Mouse (Mus musculus) intestine, postnatal 0 days (tissue): Measurements from ENCODE around the gene Ing3. TPM values are rescaled to one million over a fixed set of nuclear protein-coding genes. Genes with fewer than 3 reads are reported as not detected.
A peak's percentile ranks its signal among the peaks of the same experiment; 100 is the strongest.

Experiments used
- ATAC-seq: fragments of 200-750 bp; cut with Nextera tagmentation; 2 replicates; pipeline ENCODE4 v1.8.0; 2017; ENCODE audit warnings: mild to moderate bottlenecking, moderate TSS enrichment, moderate library complexity
- H3K27ac ChIP-seq: fragments of 300-500 bp; sonication (generic); 2 replicates; pipeline ENCODE4 v1.5.1; 2014; ENCODE audit warnings: mild to moderate bottlenecking, low read depth, low read length, moderate library complexity
- H3K27me3 ChIP-seq: fragments of 300-500 bp; sonication (generic); replicated peaks from 2 replicates; pipeline ENCODE4 v1.6.1; 2014; ENCODE audit warnings: low read length, mixed read lengths; ENCODE audit not compliant: control insufficient read depth, insufficient read depth
- H3K36me3 ChIP-seq: fragments of 300-500 bp; sonication (generic); 2 replicates; pipeline ENCODE4 v1.6.1; 2014; ENCODE audit warnings: mild to moderate bottlenecking, moderate library complexity; ENCODE audit not compliant: control insufficient read depth, insufficient read depth
- H3K4me1 ChIP-seq: fragments of 300-500 bp; sonication (generic); replicated peaks from 2 replicates; pipeline ENCODE4 v1.6.1; 2014; ENCODE audit warnings: antibody characterized with exemption, low read length, mixed read lengths; ENCODE audit not compliant: control insufficient read depth, insufficient read depth
- H3K4me2 ChIP-seq: fragments of 300-500 bp; sonication (generic); replicated peaks from 2 replicates; pipeline ENCODE4 v1.6.1; 2014; ENCODE audit warnings: low read depth, mild to moderate bottlenecking, moderate library complexity
- H3K4me3 ChIP-seq: fragments of 300-500 bp; sonication (generic); 2 replicates; pipeline ENCODE4 v1.5.1; 2014; ENCODE audit warnings: low read depth, low read length
- H3K9ac ChIP-seq: fragments of 300-500 bp; sonication (generic); 2 replicates; pipeline ENCODE4 v1.6.1; 2014; ENCODE audit warnings: mild to moderate bottlenecking, low read depth, low read length
- H3K9me3 ChIP-seq: fragments of 300-500 bp; sonication (generic); 2 replicates; pipeline ENCODE4 v1.6.1; 2016; ENCODE audit warnings: mixed run types; ENCODE audit not compliant: control insufficient read depth
- CTCF ChIP-seq: sonication (generic); IDR thresholded peaks from 2 replicates; pipeline ENCODE4 v1.5.1; 2016; ENCODE audit warnings: low read depth, mild to moderate bottlenecking, control low read depth, antibody characterized with exemption, moderate library complexity
- WGBS: fragments of 180-500 bp; shearing (Covaris S2); extraction: QIAGEN DNeasy Blood & Tissue Kit; methylation state at CpG from one replicate; pipeline ENCODE4 v1.1.7; 2014; 5-methylcytosine and 5-hydroxymethylcytosine counted together
- polyA plus RNA-seq: library from polyadenylated mRNA; unstranded; fragments of >200 nt; fragmentation: Nextera tagmentation; extraction: Ambion mirVana; gene quantifications from 2 replicates; pipeline ENCODE4 v1.2.1, GENCODE M21; 2015

Ing3 gene
- polyA plus RNA-seq, 1 experiment from 2014 or later = 25.0 TPM

- WGBS = 64% methylated on average over 4 of the region's 4 CpGs
- Histone ChIP-seq H3K4me1 (no peaks in the 10 kb centered on the region), H3K4me3 (peak overlapping the region; percentile 21), H3K27ac (no peak overlapping the region), H3K4me2 (peak overlapping the region; percentile 90; the same call in 1 of the 2 replicates), H3K9me3 (no peaks in the 10 kb centered on the region), H3K9ac (no peak overlapping the region), H3K36me3 (no peaks in the 10 kb centered on the region), H3K27me3 (no peaks in the 10 kb centered on the region)
- ATAC-seq = no peak
- no peak for TF ChIP-seq CTCF
Measured at GRCm38 (mm10) chr6:21989081-21989480, 39.7 kb downstream of the Ing3 start.

GRCm38 (mm10) chr6:21990181-21991135 is 41.1 kb downstream of the Ing3 start:
- H3K9me3 ChIP-seq = no peaks in the 10 kb centered on the region
- no peak overlapping the region for H3K9ac ChIP-seq
- 54% methylated on average over 9 of the region's 9 CpGs for WGBS
- no peak overlapping the region for H3K27ac ChIP-seq
- peak overlapping the region; percentile 10; the same call in 1 of the 2 replicates for H3K4me2 ChIP-seq
- no peaks in the 10 kb centered on the region for H3K27me3 ChIP-seq
- no peaks in the 10 kb centered on the region for H3K4me1 ChIP-seq
- ATAC-seq = no peak
- no peaks in the 10 kb centered on the region for H3K36me3 ChIP-seq
- no peak for TF ChIP-seq CTCF
- no peak overlapping the region for H3K4me3 ChIP-seq

- no peaks in the 10 kb centered on the region for H3K27me3 ChIP-seq
- WGBS = 53% methylated on average over 4 of the region's 4 CpGs
- no peaks in the 10 kb centered on the region for H3K4me1 ChIP-seq
- H3K36me3 ChIP-seq = no peaks in the 10 kb centered on the region
- no peaks in the 10 kb centered on the region for H3K9me3 ChIP-seq
- no peak overlapping the region for H3K4me3 ChIP-seq
- no peak overlapping the region for H3K9ac ChIP-seq
- H3K4me2 ChIP-seq = 0 out of 2 replicates have a peak overlapping the region, but pooled peaks have one; percentile 10
- ATAC-seq = no peak
- H3K27ac ChIP-seq = no peak overlapping the region
- TF ChIP-seq CTCF = no peak
Measured at GRCm38 (mm10) chr6:21991151-21991550, 41.8 kb downstream of the Ing3 start.

GRCm38 (mm10) chr6:21993070-21993469 is 43.7 kb downstream of the Ing3 start:
- TF ChIP-seq CTCF = no peak
- WGBS = 83% methylated on average over 2 of the region's 2 CpGs
- Histone ChIP-seq H3K9ac (no peak overlapping the region), H3K27ac (no peak overlapping the region), H3K9me3 (no peaks in the 10 kb centered on the region), H3K4me1 (no peaks in the 10 kb centered on the region), H3K4me3 (no peak overlapping the region), H3K36me3 (no peaks in the 10 kb centered on the region), H3K4me2 (no peak overlapping the region), H3K27me3 (no peaks in the 10 kb centered on the region)
- ATAC-seq = no peak

GRCm38 (mm10) chr6:21998131-21998530 is 48.8 kb downstream of the Ing3 start:
- peak; percentile 25; the same call in 1 of the 2 replicates for ATAC-seq
- no peak for TF ChIP-seq CTCF
- no peak overlapping the region for H3K4me2 ChIP-seq
- no peak overlapping the region for H3K9ac ChIP-seq
- H3K27me3 ChIP-seq = no peaks in the 10 kb centered on the region
- H3K36me3 ChIP-seq = no peaks in the 10 kb centered on the region
- no peak overlapping the region for H3K4me3 ChIP-seq
- H3K27ac ChIP-seq = no peak overlapping the region
- H3K4me1 ChIP-seq = peaks cover 20% of the 10 kb centered on the region
- no peaks in the 10 kb centered on the region for H3K9me3 ChIP-seq
- 39% methylated on average over 4 of the region's 4 CpGs for WGBS

- Histone ChIP-seq H3K9me3 (no peaks in the 10 kb centered on the region), H3K27me3 (no peaks in the 10 kb centered on the region), H3K9ac (no peak overlapping the region), H3K4me3 (0 out of 2 replicates have a peak overlapping the region, but pooled peaks have one; percentile 1), H3K4me1 (peaks cover 20% of the 10 kb centered on the region), H3K36me3 (no peaks in the 10 kb centered on the region), H3K27ac (peak overlapping the region; percentile 15; the same call in 1 of the 2 replicates), H3K4me2 (peak overlapping the region; percentile 31)
- 18% methylated on average over 11 of the region's 11 CpGs for WGBS
- ATAC-seq = no peak
- no peak for TF ChIP-seq CTCF
Measured at GRCm38 (mm10) chr6:21999025-21999424, 49.7 kb downstream of the Ing3 start.
